Mouse (Mus musculus): ENCODE measurements at regions not wholly inside any gene's neighbourhood (a gene's known extent, or its start where the extent isn't known, plus 50 kb on each side); places are given as distances from the start of the nearest gene placed in this dataset.

DNA sequence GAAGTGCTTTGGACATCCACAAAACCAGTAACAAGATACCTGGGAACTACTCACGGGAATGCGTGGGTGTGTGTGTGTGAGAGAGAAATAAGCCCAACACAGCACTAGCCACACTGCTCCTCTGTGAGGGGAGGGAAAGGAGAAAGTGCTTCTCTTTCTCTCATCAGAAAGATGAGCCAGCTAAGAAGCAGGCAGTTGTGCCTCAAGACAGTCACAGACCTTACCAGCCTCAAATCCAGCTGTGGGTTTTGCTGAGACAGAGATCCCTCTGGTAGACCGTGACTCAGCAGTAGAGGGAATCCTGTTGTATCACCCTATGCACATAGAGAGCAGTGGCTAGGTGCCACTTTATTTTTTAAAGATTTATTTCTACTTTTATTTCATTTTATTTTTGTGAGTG, 326.7 kb upstream of the Slc30a5 start:
- H3K4me1 ChIP-seq (ENCODE audit: control insufficient read depth, insufficient read depth, low read length) = no peaks in the 10 kb centered on the region
- 89% methylated on average over 3 of the region's 3 CpGs for WGBS
- TF ChIP-seq CTCF (IDR thresholded peaks at IDR 0.05; ENCODE audit: control insufficient read depth, insufficient read depth, low read length) = no peak
- no peak for TF ChIP-seq POLR2A (IDR thresholded peaks at IDR 0.05; ENCODE audit: borderline replicate concordance, control insufficient read depth, low read depth, low read length)
- H3K4me3 ChIP-seq (replicated peaks; ENCODE audit: control insufficient read depth, low read depth, low read length) = no peak overlapping the region
- no peak overlapping the region for H3K27ac ChIP-seq (ENCODE audit: control insufficient read depth, insufficient read depth, low read depth, low read length, poor library complexity)

DNA sequence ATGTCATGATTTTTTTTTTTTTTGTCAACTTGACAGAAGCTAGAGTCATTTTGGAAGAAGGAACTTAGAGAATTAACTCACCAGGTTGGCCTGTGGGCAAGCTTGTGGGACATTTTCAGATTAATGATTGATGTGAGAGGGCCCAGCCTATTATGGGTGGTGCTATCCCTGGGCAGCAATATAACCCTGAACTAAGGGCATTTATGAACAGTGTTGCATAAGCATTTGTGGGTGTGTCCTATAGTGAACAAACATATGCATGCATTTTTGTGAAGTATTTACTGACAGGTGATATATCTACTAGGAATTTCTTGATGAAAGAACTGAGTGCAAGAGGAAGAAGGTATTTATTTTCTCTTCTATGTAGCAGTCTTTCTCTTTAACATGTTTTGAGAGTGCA, 320.5 kb upstream of the Slc30a5 start:
- Histone ChIP-seq H3K4me3 (replicated peaks; ENCODE audit: control insufficient read depth, low read depth, low read length) (no peak overlapping the region), H3K4me1 (ENCODE audit: control insufficient read depth, insufficient read depth, low read length) (no peaks in the 10 kb centered on the region), H3K27ac (ENCODE audit: control insufficient read depth, insufficient read depth, low read depth, low read length, poor library complexity) (no peak overlapping the region)
- TF ChIP-seq POLR2A (IDR thresholded peaks at IDR 0.05; ENCODE audit: borderline replicate concordance, control insufficient read depth, low read depth, low read length) (no peak), CTCF (IDR thresholded peaks at IDR 0.05; ENCODE audit: control insufficient read depth, insufficient read depth, low read length) (no peak)

DNA sequence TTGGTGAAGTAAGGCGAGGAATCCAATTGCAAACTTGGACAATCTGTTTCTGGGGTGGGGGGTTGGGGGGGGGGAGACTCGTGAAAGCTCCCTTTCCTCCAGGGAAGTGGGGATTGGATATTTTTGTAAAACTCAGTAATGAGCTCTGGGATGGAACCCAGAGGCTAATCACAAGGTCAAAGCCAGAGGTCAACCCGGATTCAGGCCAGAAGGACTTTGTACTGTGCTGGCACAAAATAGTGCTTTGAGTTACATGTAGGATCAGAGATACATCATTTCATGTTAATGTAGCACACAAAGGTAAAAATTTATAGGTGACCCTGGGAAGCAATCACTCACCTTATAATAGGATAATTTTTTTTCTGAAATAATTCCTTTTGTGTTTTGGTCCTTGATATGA, 309.5 kb upstream of the Slc30a5 start:
- Histone ChIP-seq H3K4me3 (replicated peaks; ENCODE audit: control insufficient read depth, low read depth, low read length) (no peak overlapping the region), H3K27ac (ENCODE audit: control insufficient read depth, insufficient read depth, low read depth, low read length, poor library complexity) (no peak overlapping the region), H3K4me1 (ENCODE audit: control insufficient read depth, insufficient read depth, low read length) (no peaks in the 10 kb centered on the region)
- 66% methylated on average over 3 of the region's 3 CpGs for WGBS
- no peak for TF ChIP-seq CTCF (IDR thresholded peaks at IDR 0.05; ENCODE audit: control insufficient read depth, insufficient read depth, low read length)
- TF ChIP-seq POLR2A (IDR thresholded peaks at IDR 0.05; ENCODE audit: borderline replicate concordance, control insufficient read depth, low read depth, low read length) = no peak

DNA sequence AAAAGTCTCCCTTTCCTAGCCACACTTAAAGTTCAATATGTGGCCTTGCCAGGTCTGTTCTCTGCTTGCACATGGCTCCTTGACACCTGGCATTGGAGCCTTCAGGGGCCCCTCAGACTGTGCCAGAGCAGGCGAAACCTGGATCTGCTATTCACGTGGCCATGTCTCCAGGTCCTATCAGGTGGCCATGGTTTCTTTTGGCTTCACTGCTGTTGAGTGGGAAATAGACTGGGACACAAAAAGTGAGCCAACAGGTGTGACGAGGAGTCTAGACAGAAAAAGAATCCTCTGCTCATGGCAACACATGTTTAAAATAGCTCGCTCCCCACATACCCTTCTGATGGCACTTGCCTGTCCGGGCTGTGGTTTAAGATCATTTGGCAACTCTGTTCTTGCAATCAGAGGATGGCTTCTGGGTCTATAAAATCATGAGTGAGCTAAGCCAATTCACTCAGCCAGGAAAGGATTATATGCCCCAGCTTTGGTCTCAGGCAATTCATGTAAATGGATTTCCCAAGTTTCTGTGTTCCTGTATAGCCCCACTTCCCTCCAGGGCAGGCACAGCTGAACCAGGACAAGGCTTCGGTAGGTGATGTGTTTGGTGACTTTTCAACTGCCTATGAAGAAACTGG, 309.0 kb upstream of the Slc30a5 start:
- WGBS = 74% methylated on average over 6 of the region's 6 CpGs
- TF ChIP-seq POLR2A (IDR thresholded peaks at IDR 0.05; ENCODE audit: borderline replicate concordance, control insufficient read depth, low read depth, low read length) (no peak), CTCF (IDR thresholded peaks at IDR 0.05; ENCODE audit: control insufficient read depth, insufficient read depth, low read length) (no peak)
- H3K27ac ChIP-seq (ENCODE audit: control insufficient read depth, insufficient read depth, low read depth, low read length, poor library complexity) = no peak overlapping the region
- no peak overlapping the region for H3K4me3 ChIP-seq (replicated peaks; ENCODE audit: control insufficient read depth, low read depth, low read length)
- H3K4me1 ChIP-seq (ENCODE audit: control insufficient read depth, insufficient read depth, low read length) = no peaks in the 10 kb centered on the region

DNA sequence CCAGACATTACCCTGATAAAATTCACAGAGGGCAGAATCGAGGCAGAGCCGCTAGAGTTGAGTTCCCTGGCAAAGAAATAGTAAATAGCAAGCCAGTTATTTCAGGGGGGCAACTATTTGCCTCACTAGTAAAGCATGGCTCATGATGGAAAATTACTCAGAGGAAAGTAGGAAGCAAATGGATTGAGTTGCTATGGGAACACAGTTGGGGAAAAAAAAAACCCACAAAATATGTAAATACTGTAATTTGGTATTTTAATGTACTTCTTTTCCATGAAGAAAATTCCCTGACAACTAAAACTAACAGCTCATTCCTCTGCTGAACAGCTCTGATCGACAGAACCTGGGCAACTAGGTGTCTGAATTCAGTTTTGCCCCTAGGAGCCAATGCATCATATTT, 296.2 kb upstream of the Slc30a5 start:
- H3K27ac ChIP-seq (ENCODE audit: control insufficient read depth, insufficient read depth, low read depth, low read length, poor library complexity) = no peak overlapping the region
- H3K4me3 ChIP-seq (replicated peaks; ENCODE audit: control insufficient read depth, low read depth, low read length) = no peak overlapping the region
- WGBS = 72% methylated on average over 3 of the region's 3 CpGs
- H3K4me1 ChIP-seq (ENCODE audit: control insufficient read depth, insufficient read depth, low read length) = no peaks in the 10 kb centered on the region
- no peak for TF ChIP-seq POLR2A (IDR thresholded peaks at IDR 0.05; ENCODE audit: borderline replicate concordance, control insufficient read depth, low read depth, low read length)

DNA sequence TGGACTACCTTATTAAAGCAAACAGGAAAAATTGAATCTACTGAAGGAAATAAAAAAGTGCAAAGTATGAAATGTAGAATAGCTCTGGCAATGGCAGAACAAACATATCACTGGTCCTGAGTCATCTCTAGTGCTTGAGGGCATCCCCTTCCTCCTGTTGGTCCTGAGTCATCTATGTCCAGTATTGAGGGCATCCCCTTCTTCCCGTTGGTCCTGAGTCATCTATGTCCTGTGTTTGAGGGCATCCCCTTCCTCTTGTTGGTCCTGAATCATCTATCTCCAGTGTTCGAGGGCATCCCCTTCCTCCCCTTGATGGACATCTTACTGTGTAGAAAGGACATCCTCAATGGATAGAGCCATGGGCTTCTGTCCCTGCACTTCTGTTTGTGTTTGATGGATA, 294.6 kb upstream of the Slc30a5 start:
- TF ChIP-seq CTCF (IDR thresholded peaks at IDR 0.05; ENCODE audit: control insufficient read depth, insufficient read depth, low read length) (no peak), POLR2A (IDR thresholded peaks at IDR 0.05; ENCODE audit: borderline replicate concordance, control insufficient read depth, low read depth, low read length) (no peak)
- no peaks in the 10 kb centered on the region for H3K4me1 ChIP-seq (ENCODE audit: control insufficient read depth, insufficient read depth, low read length)
- no peak overlapping the region for H3K4me3 ChIP-seq (replicated peaks; ENCODE audit: control insufficient read depth, low read depth, low read length)
- 52% methylated on average over 2 of the region's 2 CpGs for WGBS
- H3K27ac ChIP-seq (ENCODE audit: control insufficient read depth, insufficient read depth, low read depth, low read length, poor library complexity) = no peak overlapping the region

DNA sequence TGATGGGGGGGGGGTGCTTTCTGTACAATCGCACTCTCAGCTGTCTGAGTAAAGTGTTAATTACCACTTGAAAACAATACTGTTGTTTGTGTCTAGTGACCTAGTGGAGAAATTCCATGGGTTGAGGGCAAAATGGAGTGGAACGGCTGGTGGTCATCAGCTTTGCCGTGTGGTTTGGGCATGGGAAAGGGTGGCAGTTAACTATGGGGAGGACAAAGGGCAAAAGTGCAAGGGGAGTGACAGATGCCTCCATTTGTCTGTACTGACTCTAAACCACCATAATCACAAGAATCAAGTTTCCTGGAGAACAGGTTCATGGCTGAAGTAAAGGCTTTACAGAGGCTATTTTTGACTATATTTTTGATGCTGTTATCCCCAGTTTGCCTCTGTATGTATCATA, 294.0 kb upstream of the Slc30a5 start:
- WGBS = 87% methylated on average over 3 of the region's 3 CpGs
- no peaks in the 10 kb centered on the region for H3K4me1 ChIP-seq (ENCODE audit: control insufficient read depth, insufficient read depth, low read length)
- H3K27ac ChIP-seq (ENCODE audit: control insufficient read depth, insufficient read depth, low read depth, low read length, poor library complexity) = no peak overlapping the region
- no peak overlapping the region for H3K4me3 ChIP-seq (replicated peaks; ENCODE audit: control insufficient read depth, low read depth, low read length)
- no peak for TF ChIP-seq CTCF (IDR thresholded peaks at IDR 0.05; ENCODE audit: control insufficient read depth, insufficient read depth, low read length)
- TF ChIP-seq POLR2A (IDR thresholded peaks at IDR 0.05; ENCODE audit: borderline replicate concordance, control insufficient read depth, low read depth, low read length) = no peak

DNA sequence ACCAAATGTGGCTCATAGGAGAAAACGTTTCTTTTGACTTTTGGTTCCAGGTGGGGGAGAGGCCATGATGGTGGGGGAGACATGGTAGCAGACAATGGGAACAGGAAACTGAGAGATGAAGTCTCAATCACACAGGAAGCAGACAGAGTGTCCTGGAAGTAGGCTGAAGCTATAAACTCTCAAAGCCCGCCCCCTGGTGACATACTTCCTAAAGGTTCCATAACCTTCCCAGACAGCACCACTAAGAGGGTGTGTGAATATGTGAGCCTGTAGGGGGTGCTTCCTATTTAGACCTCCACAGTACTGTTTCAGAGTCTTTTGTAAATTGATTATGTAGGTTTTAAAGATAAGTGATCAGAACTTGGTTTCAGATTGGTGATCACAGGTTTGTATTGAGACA, 284.1 kb upstream of the Slc30a5 start:
- Histone ChIP-seq H3K4me1 (ENCODE audit: control insufficient read depth, insufficient read depth, low read length) (no peaks in the 10 kb centered on the region), H3K27ac (ENCODE audit: control insufficient read depth, insufficient read depth, low read depth, low read length, poor library complexity) (no peak overlapping the region), H3K4me3 (replicated peaks; ENCODE audit: control insufficient read depth, low read depth, low read length) (no peak overlapping the region)
- WGBS = 72% methylated on average over 2 of the region's 2 CpGs
- TF ChIP-seq POLR2A (IDR thresholded peaks at IDR 0.05; ENCODE audit: borderline replicate concordance, control insufficient read depth, low read depth, low read length) (no peak), CTCF (IDR thresholded peaks at IDR 0.05; ENCODE audit: control insufficient read depth, insufficient read depth, low read length) (no peak)

DNA sequence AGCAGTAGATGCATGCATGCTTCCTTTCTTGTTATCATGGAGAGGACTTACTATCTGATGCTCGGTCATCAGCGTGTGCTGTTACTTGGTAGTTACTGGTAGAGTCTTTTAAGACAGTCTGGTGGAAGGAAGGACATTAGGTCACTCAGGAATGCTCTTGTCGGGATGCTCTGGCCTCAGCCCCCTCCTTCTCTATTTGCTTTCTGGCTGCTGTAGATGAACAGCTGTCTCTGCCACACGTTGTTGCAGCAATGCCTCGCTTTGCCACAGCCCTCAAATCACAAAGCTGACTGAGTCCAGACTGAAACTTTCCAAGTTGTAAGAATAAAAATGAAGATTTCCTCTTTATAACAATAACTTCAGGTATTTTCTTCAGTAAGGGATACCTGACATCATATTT, 282.1 kb upstream of the Slc30a5 start:
- TF ChIP-seq CTCF (IDR thresholded peaks at IDR 0.05; ENCODE audit: control insufficient read depth, insufficient read depth, low read length) (no peak), POLR2A (IDR thresholded peaks at IDR 0.05; ENCODE audit: borderline replicate concordance, control insufficient read depth, low read depth, low read length) (no peak)
- WGBS = 62% methylated on average over 5 of the region's 5 CpGs
- Histone ChIP-seq H3K4me3 (replicated peaks; ENCODE audit: control insufficient read depth, low read depth, low read length) (no peak overlapping the region), H3K4me1 (ENCODE audit: control insufficient read depth, insufficient read depth, low read length) (no peaks in the 10 kb centered on the region), H3K27ac (ENCODE audit: control insufficient read depth, insufficient read depth, low read depth, low read length, poor library complexity) (no peak overlapping the region)
